Mouse (Mus musculus): ENCODE measurements around the gene Pbx4. TPM values are rescaled to one million over a fixed set of nuclear protein-coding genes. Genes with fewer than 3 reads are reported as not detected.

Pbx4 gene
- polyA plus RNA-seq (2014; fragmentation: Nextera tagmentation; extraction: Ambion mirVana): 11.2 and 11.5 TPM in 2 replicates

DNA sequence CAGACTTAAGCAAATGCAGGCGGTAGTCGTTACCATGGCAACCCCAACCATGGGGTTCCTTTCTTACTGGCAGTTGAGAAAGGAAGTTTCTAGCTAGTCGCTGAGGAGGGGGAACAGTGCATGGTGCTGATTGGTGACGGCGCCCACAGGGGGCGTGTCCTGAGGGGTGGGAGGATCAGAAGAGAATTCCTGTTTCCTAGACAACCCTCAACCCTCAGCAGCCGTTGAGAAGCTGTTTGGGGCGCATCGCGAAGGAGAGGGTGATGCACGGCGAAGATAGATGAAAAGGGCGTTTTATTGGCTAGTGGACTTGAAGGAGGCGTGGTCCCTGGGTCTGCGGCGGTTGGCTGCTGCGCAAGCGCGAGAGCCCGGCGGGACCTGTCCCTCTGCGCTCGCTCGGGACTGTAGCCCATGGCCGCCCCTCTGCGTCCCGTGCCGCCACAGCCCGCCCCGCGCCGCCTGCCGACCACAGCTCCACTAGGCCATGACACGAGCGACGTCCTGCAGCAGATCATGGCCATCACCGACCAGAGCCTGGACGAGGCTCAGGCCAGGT is at the start of gene Pbx4:
TSS of gene Pbx4 (plus strand) at position 194 of the 556 bp plus-strand sequence.
- peak; percentile 97 for ATAC-seq (ENCODE audit: insufficient number of reproducible peaks, low FRiP score, low TSS enrichment, low read depth)
- Histone ChIP-seq H3K4me2 (ENCODE audit: low read depth, severe bottlenecking) (peak within 1 kb of the TSS; percentile 95), H3K36me3 (ENCODE audit: control insufficient read depth, insufficient read depth, low read length) (peaks cover 5% of the 10 kb centered on the region; the same call in 1 of the 2 replicates), H3K9me3 (ENCODE audit: control insufficient read depth, low read length) (no peaks in the 10 kb centered on the region), H3K9ac (ENCODE audit: low read length) (peak within 1 kb of the TSS; percentile 59; the same call in 1 of the 2 replicates), H3K27ac (replicated peaks; ENCODE audit: low read depth, low read length) (no peak within 1 kb of the TSS; the same call in 1 of the 2 replicates), H3K27me3 (ENCODE audit: control insufficient read depth, insufficient read depth, low read length) (no peaks in the 10 kb centered on the region), H3K4me1 (ENCODE audit: control insufficient read depth, insufficient read depth, low read length) (peaks cover 6% of the 10 kb centered on the region; the same call in 1 of the 2 replicates), H3K4me3 (ENCODE audit: low read depth, low read length) (peak within 1 kb of the TSS; percentile 59)
- WGBS: under 1% methylated on average over 38 of the region's 38 CpGs
- peak; percentile 96 for DNase-seq (ENCODE audit: low spot score)

DNA sequence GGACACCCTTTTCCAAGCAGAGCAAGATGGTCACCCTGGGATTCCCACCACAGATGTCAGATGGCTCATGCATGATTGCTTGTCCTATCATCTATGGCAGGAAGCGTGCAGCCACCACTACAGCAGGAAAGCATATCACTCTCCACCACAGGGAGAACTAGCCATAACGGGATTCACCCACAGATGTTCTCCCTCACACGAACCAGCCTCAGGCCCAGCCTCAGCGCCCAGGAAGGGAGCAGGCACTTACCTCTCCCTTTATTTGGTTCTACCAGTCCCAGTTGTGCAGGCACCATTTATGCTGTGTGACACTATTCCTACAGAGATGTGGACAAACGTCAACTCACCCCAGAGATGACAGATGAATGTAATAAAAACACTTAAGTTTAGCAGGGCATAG is 43.2 kb upstream of the Pbx4 start:
- Histone ChIP-seq H3K27ac (replicated peaks; ENCODE audit: low read depth, low read length) (no peak overlapping the region), H3K36me3 (ENCODE audit: control insufficient read depth, insufficient read depth, low read length) (peaks cover 2% of the 10 kb centered on the region; the same call in 1 of the 2 replicates), H3K9me3 (ENCODE audit: control insufficient read depth, low read length) (no peaks in the 10 kb centered on the region), H3K4me3 (ENCODE audit: low read depth, low read length) (no peak overlapping the region), H3K4me2 (ENCODE audit: low read depth, severe bottlenecking) (no peak overlapping the region), H3K4me1 (ENCODE audit: control insufficient read depth, insufficient read depth, low read length) (peaks cover 17% of the 10 kb centered on the region), H3K9ac (ENCODE audit: low read length) (no peak overlapping the region), H3K27me3 (ENCODE audit: control insufficient read depth, insufficient read depth, low read length) (no peaks in the 10 kb centered on the region)
- no peak for DNase-seq (ENCODE audit: low spot score)
- 87% methylated on average over 5 of the region's 5 CpGs for WGBS
- no peak for ATAC-seq (ENCODE audit: insufficient number of reproducible peaks, low FRiP score, low TSS enrichment, low read depth)

DNA sequence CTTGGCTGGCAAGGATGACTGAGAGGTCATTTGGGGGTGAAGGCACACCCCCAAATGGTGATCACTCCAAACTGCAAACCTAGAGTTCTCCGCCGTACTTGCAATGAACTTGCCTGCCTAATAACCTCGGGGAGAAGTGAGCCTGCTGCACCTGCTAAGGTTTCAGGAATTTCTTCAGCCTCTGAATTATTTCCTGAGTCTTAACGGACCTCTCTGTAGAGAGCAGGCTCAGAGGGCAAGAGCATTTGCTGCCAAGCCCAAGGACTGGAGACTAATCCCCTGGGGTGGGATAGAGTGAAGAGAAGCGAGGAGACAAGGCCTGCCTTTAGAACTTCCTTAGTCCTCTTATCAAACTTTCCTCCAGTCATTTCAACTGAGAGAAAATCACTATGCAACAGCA is 42.6 kb upstream of the Pbx4 start:
- Histone ChIP-seq H3K4me1 (ENCODE audit: control insufficient read depth, insufficient read depth, low read length) (peaks cover 17% of the 10 kb centered on the region), H3K27ac (replicated peaks; ENCODE audit: low read depth, low read length) (no peak overlapping the region), H3K36me3 (ENCODE audit: control insufficient read depth, insufficient read depth, low read length) (peaks cover 4% of the 10 kb centered on the region; the same call in 1 of the 2 replicates), H3K27me3 (ENCODE audit: control insufficient read depth, insufficient read depth, low read length) (no peaks in the 10 kb centered on the region), H3K4me3 (ENCODE audit: low read depth, low read length) (no peak overlapping the region), H3K4me2 (ENCODE audit: low read depth, severe bottlenecking) (no peak overlapping the region), H3K9me3 (ENCODE audit: control insufficient read depth, low read length) (no peaks in the 10 kb centered on the region), H3K9ac (ENCODE audit: low read length) (no peak overlapping the region)
- WGBS: 74% methylated on average over 5 of the region's 5 CpGs
- ATAC-seq (ENCODE audit: insufficient number of reproducible peaks, low FRiP score, low TSS enrichment, low read depth): no peak
- DNase-seq (ENCODE audit: low spot score): no peak

DNA sequence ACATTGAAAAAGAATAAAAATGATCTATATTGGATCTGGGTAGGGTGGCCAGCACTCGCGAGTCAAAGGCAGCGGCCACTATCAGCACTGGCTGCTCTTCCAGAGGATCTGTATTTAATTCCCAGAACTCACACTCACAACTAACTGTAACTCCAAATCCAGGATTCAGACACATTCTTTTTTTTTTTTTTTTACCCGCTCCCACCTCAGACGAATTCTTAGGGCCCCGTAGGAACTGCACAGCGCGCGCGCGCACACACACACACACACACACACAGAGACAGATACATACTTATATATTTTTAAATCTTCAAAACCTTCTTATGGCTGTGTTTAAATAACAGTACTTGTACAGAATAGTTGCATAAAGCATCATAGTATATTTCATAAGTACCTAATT is 41.9 kb upstream of the Pbx4 start:
- Histone ChIP-seq H3K27me3 (ENCODE audit: control insufficient read depth, insufficient read depth, low read length) (no peaks in the 10 kb centered on the region), H3K4me3 (ENCODE audit: low read depth, low read length) (peak overlapping the region; percentile 88), H3K9me3 (ENCODE audit: control insufficient read depth, low read length) (no peaks in the 10 kb centered on the region), H3K27ac (replicated peaks; ENCODE audit: low read depth, low read length) (peak overlapping the region; percentile 77), H3K9ac (ENCODE audit: low read length) (peak overlapping the region; percentile 95), H3K36me3 (ENCODE audit: control insufficient read depth, insufficient read depth, low read length) (peaks cover 6% of the 10 kb centered on the region; the same call in 1 of the 2 replicates), H3K4me2 (ENCODE audit: low read depth, severe bottlenecking) (peak overlapping the region; percentile 86), H3K4me1 (ENCODE audit: control insufficient read depth, insufficient read depth, low read length) (peaks cover 17% of the 10 kb centered on the region)
- 33% methylated on average over 11 of the region's 11 CpGs for WGBS
- ATAC-seq (ENCODE audit: insufficient number of reproducible peaks, low FRiP score, low TSS enrichment, low read depth) (peak; percentile 26; the same call in 1 of the 2 replicates), DNase-seq (ENCODE audit: low spot score) (no peak)

DNA sequence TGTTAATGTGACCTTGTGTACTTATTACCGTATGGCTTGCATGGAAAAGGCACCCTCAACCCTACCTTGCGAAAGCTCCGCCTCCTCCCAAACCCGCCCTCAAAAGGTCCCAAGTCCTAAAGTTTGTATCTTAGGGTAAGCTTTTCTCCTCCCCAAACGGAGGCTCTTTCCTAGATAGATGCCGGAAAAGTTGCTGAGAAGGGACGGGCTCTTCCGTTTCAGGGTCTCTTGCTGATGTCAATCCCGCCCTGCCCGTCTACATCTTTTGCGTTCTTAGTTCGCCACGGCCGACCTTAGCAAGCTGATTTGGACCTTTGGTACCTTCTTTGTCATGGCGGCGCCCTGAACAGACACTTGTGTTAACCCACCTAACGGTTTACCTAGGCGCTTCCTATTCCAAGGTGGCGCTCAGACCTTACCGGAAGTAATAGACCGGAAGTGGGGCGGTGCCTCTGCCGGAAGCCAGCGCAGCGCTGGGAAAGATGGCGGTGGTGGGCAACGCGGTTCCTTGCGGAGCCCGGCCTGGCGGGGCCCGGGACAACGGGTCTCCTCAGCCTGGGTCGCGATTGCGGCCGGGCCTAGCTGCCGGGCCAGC is 41.4 kb upstream of the Pbx4 start, which contains the start of the genes Atp13a1 and Zfp866:
TSS of gene Atp13a1 (plus strand) at position 391 of the 595 bp plus-strand sequence.
TSS of gene Zfp866 (minus strand) at position 406 of the 595 bp plus-strand sequence.
- Histone ChIP-seq H3K36me3 (ENCODE audit: control insufficient read depth, insufficient read depth, low read length) (peaks cover 6% of the 10 kb centered on the region; the same call in 1 of the 2 replicates), H3K9me3 (ENCODE audit: control insufficient read depth, low read length) (no peaks in the 10 kb centered on the region), H3K4me2 (ENCODE audit: low read depth, severe bottlenecking) (peak within 1 kb of the TSS; percentile 86), H3K27ac (replicated peaks; ENCODE audit: low read depth, low read length) (peak within 1 kb of the TSS; percentile 77), H3K4me3 (ENCODE audit: low read depth, low read length) (peak within 1 kb of the TSS; percentile 88), H3K9ac (ENCODE audit: low read length) (peak within 1 kb of the TSS; percentile 95), H3K27me3 (ENCODE audit: control insufficient read depth, insufficient read depth, low read length) (no peaks in the 10 kb centered on the region), H3K4me1 (ENCODE audit: control insufficient read depth, insufficient read depth, low read length) (peaks cover 17% of the 10 kb centered on the region)
- WGBS: under 1% methylated on average over 38 of the region's 38 CpGs
- peak; percentile 93 for DNase-seq (ENCODE audit: low spot score)
- ATAC-seq (ENCODE audit: insufficient number of reproducible peaks, low FRiP score, low TSS enrichment, low read depth): peak; percentile 94

DNA sequence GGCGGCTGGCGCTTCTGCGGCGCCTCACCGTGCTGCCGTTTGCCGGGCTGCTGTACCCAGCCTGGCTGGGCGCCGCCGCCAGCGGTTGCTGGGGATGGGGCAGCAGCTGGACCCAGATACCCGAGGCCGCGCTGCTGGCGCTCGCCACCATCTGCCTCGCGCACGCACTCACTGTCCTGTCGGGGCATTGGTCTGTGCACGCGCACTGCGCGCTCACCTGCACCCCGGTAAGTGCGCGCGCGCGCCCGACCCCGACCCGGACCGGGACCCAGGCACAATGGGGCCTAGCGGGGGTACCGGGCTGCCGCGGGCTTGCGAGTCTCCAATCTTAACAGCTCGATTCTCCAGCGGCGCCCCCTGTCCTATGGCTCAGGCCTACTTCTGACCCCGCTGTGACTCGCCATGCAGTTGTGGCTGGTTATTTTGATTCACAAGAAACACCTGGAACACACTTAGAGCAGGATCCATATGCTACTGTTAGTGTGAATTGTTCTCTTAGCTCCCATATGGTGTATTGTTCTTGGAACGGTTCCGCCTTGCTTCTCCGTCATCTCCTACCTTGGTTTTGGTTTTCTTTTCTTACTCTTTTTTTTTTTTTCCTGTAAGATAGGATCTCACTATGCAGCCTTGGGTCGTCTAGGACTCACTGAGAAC is 40.7 kb upstream of the Pbx4 start:
- Histone ChIP-seq H3K4me1 (ENCODE audit: control insufficient read depth, insufficient read depth, low read length) (peaks cover 17% of the 10 kb centered on the region), H3K4me3 (ENCODE audit: low read depth, low read length) (peak overlapping the region; percentile 88), H3K27ac (replicated peaks; ENCODE audit: low read depth, low read length) (peak overlapping the region; percentile 77), H3K36me3 (ENCODE audit: control insufficient read depth, insufficient read depth, low read length) (peaks cover 9% of the 10 kb centered on the region; the same call in 1 of the 2 replicates), H3K27me3 (ENCODE audit: control insufficient read depth, insufficient read depth, low read length) (no peaks in the 10 kb centered on the region), H3K9ac (ENCODE audit: low read length) (peak overlapping the region; percentile 95), H3K9me3 (ENCODE audit: control insufficient read depth, low read length) (no peaks in the 10 kb centered on the region), H3K4me2 (ENCODE audit: low read depth, severe bottlenecking) (peak overlapping the region; percentile 86)
- DNase-seq (ENCODE audit: low spot score) (peak; percentile 73), ATAC-seq (ENCODE audit: insufficient number of reproducible peaks, low FRiP score, low TSS enrichment, low read depth) (peak; percentile 58)
- under 1% methylated on average over 45 of the region's 48 CpGs for WGBS

DNA sequence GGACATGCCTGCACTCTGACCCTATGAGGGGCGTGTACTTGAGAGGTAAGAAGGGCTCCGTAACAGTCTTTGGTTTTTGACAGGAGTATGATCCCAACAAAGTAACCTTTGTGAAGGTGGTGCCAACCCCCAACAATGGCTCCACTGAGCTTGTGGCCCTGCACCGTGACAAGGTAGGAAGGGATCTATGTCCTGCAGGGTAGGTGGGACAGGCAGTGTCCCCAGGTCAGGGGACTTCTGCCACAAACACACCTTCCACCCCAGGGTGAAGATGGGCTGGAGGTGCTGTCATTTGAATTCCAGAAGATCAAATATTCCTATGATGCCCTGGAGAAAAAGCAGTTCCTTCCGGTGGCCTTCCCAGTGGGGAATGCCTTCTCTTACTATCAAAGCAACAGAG is 38.6 kb upstream of the Pbx4 start:
- Histone ChIP-seq H3K9ac (ENCODE audit: low read length) (no peak overlapping the region), H3K4me3 (ENCODE audit: low read depth, low read length) (no peak overlapping the region), H3K36me3 (ENCODE audit: control insufficient read depth, insufficient read depth, low read length) (peaks cover 27% of the 10 kb centered on the region), H3K4me1 (ENCODE audit: control insufficient read depth, insufficient read depth, low read length) (peaks cover 17% of the 10 kb centered on the region), H3K9me3 (ENCODE audit: control insufficient read depth, low read length) (no peaks in the 10 kb centered on the region), H3K27me3 (ENCODE audit: control insufficient read depth, insufficient read depth, low read length) (no peaks in the 10 kb centered on the region), H3K4me2 (ENCODE audit: low read depth, severe bottlenecking) (no peak overlapping the region), H3K27ac (replicated peaks; ENCODE audit: low read depth, low read length) (no peak overlapping the region)
- DNase-seq (ENCODE audit: low spot score) (no peak), ATAC-seq (ENCODE audit: insufficient number of reproducible peaks, low FRiP score, low TSS enrichment, low read depth) (no peak)
- 96% methylated on average over 4 of the region's 4 CpGs for WGBS

DNA sequence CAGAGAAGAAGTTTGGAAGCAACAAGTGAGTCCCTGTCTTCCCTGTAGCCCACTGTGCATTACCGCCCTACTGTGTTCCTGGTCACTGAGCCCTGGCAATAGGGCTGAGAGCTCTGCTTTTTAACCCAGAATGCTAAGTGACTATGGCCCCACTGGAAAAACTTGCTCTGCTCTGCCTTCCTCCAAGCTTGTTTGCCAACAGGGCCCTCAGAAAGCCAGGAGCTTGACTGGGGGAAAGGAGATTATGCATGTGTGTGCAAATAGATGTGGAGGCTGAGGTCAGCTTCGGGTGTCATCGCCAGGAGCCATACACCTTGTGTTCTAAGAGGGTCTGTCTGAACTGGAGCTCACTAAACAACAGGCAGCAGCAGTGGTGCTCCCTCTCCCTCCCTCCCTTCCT is 38.2 kb upstream of the Pbx4 start:
- H3K27ac ChIP-seq (replicated peaks; ENCODE audit: low read depth, low read length): no peak overlapping the region
- H3K4me1 ChIP-seq (ENCODE audit: control insufficient read depth, insufficient read depth, low read length): peaks cover 17% of the 10 kb centered on the region
- DNase-seq (ENCODE audit: low spot score): no peak
- H3K4me2 ChIP-seq (ENCODE audit: low read depth, severe bottlenecking): no peak overlapping the region
- no peaks in the 10 kb centered on the region for H3K9me3 ChIP-seq (ENCODE audit: control insufficient read depth, low read length)
- H3K36me3 ChIP-seq (ENCODE audit: control insufficient read depth, insufficient read depth, low read length): peaks cover 31% of the 10 kb centered on the region
- no peaks in the 10 kb centered on the region for H3K27me3 ChIP-seq (ENCODE audit: control insufficient read depth, insufficient read depth, low read length)
- H3K9ac ChIP-seq (ENCODE audit: low read length): no peak overlapping the region
- no peak overlapping the region for H3K4me3 ChIP-seq (ENCODE audit: low read depth, low read length)
- no peak for ATAC-seq (ENCODE audit: insufficient number of reproducible peaks, low FRiP score, low TSS enrichment, low read depth)
- 96% methylated on average over 3 of the region's 3 CpGs for WGBS
